Mouse (Mus musculus) cortical plate, adult 2 months (tissue): Measurements from ENCODE around the gene Srp68.

ENCODE experiments used
- CTCF ChIP-seq: fragments of 200-500 bp; IDR thresholded peaks from 2 replicates; pipeline ENCODE4 v1.5.1; 2011; ENCODE audit warnings: mild to moderate bottlenecking, control low read depth, low read length; ENCODE audit not compliant: insufficient read depth; ENCODE audit errors: extremely low read depth
- POLR2A ChIP-seq: fragments of 200-500 bp; IDR thresholded peaks from 2 replicates; pipeline ENCODE4 v1.6.1; 2011; ENCODE audit warnings: mild to moderate bottlenecking, low read length, control low read depth; ENCODE audit not compliant: insufficient read depth; ENCODE audit errors: extremely low read depth

- TF ChIP-seq CTCF (peak; percentile 69), POLR2A (no peak)
These were observed 20.3 kb upstream of the Srp68 start for GRCm38 (mm10) chr11:116294319-116294718.
